Mouse (Mus musculus) kidney, adult 18-20 months (tissue): ENCODE data around the gene Oprl1.

ENCODE experiments used
- DNase-seq: peaks from one replicate; pipeline ENCODE4 v3.0.0; 2021

Gene Oprl1

GRCm38 (mm10) chr2:181693339-181694280 lies 21.2 kb upstream of the Oprl1 start, which contains the start of gene Rgs19:
Gene Rgs19 (minus strand): TSS chr2:181693977.
- DNase-seq, result peak; percentile 81

- no peak for DNase-seq
Measured at GRCm38 (mm10) chr2:181694581-181694980, 20.2 kb upstream of the Oprl1 start.

- no peak for DNase-seq
Measured at GRCm38 (mm10) chr2:181695776-181696175, 19.0 kb upstream of the Oprl1 start.

GRCm38 (mm10) chr2:181696801-181697420 lies 17.9 kb upstream of the Oprl1 start:
- no peak for DNase-seq

DNA sequence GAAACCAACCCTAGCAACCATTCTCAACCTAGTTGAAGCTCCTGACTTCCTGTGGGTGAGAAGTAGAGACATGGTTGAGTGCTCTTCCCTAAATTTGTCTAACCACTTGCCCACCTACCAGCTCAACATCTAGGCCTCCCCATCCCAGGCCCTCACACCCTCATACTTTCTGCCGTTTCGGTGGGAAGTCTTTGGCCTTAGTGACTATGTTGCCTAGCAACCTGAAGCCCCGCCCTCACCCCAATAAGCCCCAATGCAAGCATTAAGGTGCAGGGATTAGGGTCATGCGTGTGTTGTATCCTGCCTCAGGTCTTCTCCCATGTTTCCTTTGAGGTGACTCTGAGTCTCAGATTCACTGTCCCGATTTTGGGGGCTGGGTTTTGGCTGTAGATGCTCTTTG lies 16.6 kb upstream of the Oprl1 start, which contains the start of gene Lkaaear1:
Gene Lkaaear1 (minus strand): TSS at position 202 of the 400 bp plus-strand sequence.
- DNase-seq, result no peak

DNA sequence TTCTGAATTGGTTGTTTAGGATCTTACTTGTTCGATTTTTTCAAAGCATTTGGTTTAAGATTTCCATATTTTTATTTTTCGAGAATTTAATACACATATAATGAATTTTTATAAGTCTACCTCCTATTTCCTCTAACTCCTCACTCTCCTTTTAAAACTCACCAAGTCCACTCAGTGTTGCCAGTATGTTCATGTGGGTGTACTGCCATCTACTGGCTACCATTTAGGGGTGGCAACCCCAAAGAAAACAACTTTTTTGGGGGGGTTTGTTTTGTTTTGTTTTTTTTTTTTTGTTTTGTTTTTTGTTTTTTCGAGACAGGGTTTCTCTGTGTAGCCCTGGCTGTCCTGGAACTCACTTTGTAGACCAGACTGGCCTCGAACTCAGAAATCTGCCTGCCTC lies 8.1 kb upstream of the Oprl1 start:
- no peak for DNase-seq

- DNase-seq, result no peak
Measured at GRCm38 (mm10) chr2:181713749-181714148, 1.1 kb upstream of the Oprl1 start.

DNA sequence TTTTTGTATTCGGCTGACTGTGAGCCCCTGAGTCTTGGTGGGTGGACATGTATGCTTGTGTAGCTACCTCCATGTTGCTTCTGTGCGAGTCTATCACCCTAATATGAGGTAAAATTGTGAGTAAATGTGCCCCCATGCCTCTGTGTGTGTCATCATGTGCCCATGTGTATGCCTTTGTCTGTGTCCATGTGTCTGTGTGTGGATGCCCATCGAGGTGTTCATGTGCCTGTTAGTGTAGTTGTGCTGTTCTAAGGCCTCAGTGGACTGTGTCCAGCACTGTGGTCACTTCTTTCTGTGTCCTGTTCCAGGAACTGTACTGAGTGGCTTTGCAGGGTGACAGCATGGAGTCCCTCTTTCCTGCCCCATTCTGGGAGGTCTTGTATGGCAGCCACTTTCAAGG lies 566 bp downstream of the Oprl1 start:
- no peak for DNase-seq

DNA sequence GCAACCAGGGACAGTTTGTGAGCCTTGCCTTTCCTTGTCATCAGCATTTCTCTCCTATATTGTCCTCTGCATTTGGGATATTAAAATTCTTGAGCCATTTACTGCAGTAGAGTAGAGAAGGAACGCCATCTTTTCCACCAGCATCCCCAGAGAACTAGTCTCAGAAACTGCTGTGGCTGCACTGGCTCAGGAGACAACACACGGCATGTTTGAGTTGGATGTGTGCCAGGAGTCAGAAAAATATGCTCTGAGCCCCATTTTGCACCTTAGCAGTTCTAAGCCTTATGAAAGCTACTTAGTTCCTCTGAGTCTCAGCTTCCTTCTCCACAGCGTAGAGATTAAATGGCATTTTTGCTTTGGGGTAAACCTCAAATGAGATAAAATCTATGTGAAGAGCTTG lies 2.2 kb downstream of the Oprl1 start:
- no peak for DNase-seq

DNA sequence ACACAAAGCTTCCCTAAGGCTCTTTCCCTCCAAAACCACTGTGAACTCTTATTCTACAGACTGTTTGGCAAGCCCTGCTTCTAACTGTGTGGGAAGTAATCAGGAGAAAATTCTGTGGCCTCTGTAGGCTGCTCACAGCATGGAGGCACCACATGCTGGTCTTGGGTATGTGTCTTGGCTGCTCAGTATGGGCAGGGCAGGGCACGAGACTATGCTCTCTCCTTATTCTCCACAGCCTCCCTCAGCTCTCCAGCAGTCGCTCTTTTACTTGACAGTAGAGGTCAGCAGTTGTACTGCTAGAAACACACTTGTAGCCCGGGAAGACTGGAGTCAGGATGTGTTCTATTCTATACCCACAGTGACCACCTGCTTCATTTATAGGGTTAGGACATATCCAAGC lies 5.2 kb downstream of the Oprl1 start:
- DNase-seq, result no peak

GRCm38 (mm10) chr2:181721200-181721599 lies 6.4 kb downstream of the Oprl1 start:
- DNase-seq, result no peak

GRCm38 (mm10) chr2:181722213-181722612 lies 7.4 kb downstream of the Oprl1 start:
- DNase-seq, result peak; percentile 31

DNA sequence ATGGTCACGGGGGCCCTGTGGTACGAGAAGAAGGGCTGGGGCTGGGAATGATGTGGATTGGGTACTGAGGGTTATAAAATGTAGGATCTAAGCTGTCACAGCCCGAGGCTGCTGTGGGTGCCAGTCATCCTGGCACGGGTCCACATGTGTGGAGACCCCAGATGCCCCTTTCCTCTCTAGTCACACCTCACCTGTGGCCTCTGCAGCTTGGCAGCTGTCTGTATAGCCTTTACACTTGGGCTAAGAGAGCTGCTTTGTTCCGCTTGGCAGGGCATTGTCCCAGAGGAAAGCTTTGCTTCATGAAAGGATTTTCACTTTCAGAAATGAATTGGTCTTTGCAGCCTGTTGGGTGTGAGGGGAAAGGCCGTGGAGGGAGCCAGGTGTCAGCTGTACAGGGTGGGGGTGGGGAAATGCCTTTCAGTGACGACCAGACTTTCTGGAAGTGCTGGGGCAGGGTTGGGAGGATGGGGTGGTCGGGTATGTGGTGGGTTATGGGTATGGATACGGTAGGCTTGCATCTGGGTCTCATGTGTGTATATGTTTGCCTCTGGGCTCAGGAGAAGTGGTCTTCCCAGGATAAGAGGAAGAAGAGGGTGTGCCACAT lies 12.9 kb downstream of the Oprl1 start:
- DNase-seq, result no peak

- DNase-seq, result no peak
Measured at GRCm38 (mm10) chr2:181730051-181730450, 15.2 kb downstream of the Oprl1 start.

DNA sequence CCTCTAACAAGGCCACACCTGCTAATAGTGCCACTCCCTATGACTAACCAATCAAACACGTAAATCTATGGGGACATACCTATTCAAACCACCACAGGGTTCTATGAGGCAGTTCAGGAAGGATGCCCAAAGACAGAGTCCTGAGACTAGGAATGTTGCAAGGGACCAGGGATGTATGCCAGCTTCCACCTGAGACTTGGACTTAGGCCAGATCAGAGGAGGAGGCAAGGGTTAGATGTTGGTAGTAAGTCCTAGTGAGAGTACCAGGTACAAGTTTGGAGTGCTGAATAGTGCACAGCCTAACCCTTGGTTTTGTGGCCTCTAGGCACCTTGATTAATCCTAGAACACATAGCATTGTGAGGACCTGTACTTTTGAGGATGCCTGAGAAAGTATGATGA lies 37.8 kb downstream of the Oprl1 start:
- no peak for DNase-seq

DNA sequence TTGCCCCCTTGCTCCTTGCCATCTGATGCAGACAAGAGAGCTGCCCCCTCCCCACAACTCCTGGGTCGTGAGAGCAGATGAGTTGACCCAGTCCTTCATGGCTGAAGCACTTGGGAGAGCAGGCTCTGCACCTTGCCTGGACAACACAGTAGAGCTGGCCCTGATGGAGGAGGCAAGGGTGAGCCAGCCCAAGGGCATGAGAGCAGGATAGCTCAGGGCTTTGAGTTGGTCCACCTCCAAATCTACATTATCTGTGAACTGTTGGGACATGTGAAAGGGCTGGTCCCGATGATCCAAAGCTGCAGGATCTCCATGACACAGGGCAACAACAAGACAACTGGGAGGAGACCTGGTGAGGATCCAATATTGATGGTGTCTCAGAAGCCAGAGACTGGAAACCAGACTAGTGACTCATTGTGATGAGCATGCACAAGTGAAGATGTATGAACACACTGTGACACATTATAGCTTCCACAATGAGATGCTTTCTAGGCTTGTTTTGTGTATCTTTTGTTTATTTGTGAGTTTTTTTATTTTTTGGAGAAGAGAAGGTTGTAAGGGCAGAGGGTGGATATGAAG lies 43.4 kb downstream of the Oprl1 start:
- DNase-seq, result no peak

DNA sequence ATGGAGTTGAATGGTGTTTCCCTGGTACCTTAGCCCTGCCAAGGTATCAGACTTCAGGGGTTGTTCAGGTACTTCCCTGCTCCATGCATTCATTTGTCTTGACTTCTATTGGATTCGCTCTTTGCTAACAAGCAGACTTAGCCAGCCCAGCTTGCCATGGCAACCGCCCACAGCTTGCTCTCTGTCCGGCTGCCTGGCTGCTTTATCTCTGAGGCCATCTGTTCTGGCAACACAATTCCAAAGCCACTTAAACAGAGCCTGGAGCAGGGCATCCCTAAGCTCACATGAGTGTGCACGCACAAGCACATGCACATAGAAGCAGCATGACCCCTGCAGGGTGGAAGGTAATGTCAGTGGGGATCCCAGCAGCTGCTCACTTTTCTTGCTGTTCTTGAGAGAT lies 44.2 kb downstream of the Oprl1 start:
- no peak for DNase-seq

- no peak for DNase-seq
Measured at GRCm38 (mm10) chr2:181763006-181763830, 48.4 kb downstream of the Oprl1 start, which contains the start of gene Myt1. Gene Myt1 (plus strand): TSS chr2:181763332.

- DNase-seq, result no peak
Measured at GRCm38 (mm10) chr2:181763886-181764527, 49.2 kb downstream of the Oprl1 start.

- peak; percentile 43 for DNase-seq
Measured at GRCm38 (mm10) chr2:181764600-181764999, 49.8 kb downstream of the Oprl1 start.

GRCm38 (mm10) chr2:181765251-181765650 lies 50.4 kb downstream of the Oprl1 start:
- DNase-seq, result no peak
